Mouse (Mus musculus) liver, embryonic 15.5 days (tissue): ENCODE results near the gene Pknox1. TPM values are rescaled to one million over a fixed set of nuclear protein-coding genes. Genes with fewer than 3 reads are reported as not detected.

Experiments used
- ATAC-seq: fragments of 200-750 bp; cut with Nextera tagmentation; 2 replicates; pipeline ENCODE4 v1.8.0; 2017; ENCODE audit warnings: moderate number of reproducible peaks, mild to moderate bottlenecking, moderate library complexity; ENCODE audit not compliant: insufficient read depth
- H3K27ac ChIP-seq: fragments of 300-500 bp; sonication (generic); replicated peaks from 2 replicates; pipeline ENCODE4 v1.5.1; 2015; ENCODE audit warnings: mild to moderate bottlenecking, inconsistent platforms
- H3K27me3 ChIP-seq: fragments of 300-500 bp; sonication (generic); 2 replicates; pipeline ENCODE4 v1.6.1; 2015; ENCODE audit warnings: mild to moderate bottlenecking, inconsistent platforms
- H3K36me3 ChIP-seq: fragments of 300-500 bp; sonication (generic); replicated peaks from 2 replicates; pipeline ENCODE4 v1.6.1; 2015; ENCODE audit warnings: moderate library complexity, mild to moderate bottlenecking, inconsistent platforms
- H3K4me1 ChIP-seq: fragments of 300-500 bp; sonication (generic); replicated peaks from 2 replicates; pipeline ENCODE4 v1.6.1; 2015; ENCODE audit warnings: inconsistent platforms
- H3K4me2 ChIP-seq: fragments of 300-500 bp; sonication (generic); 2 replicates; pipeline ENCODE4 v1.6.1; 2015; ENCODE audit warnings: moderate library complexity, mild to moderate bottlenecking, inconsistent platforms
- H3K4me3 ChIP-seq: fragments of 300-500 bp; sonication (generic); replicated peaks from 2 replicates; pipeline ENCODE4 v1.5.1; 2015; ENCODE audit warnings: mild to moderate bottlenecking, inconsistent platforms
- H3K9ac ChIP-seq: fragments of 300-500 bp; sonication (generic); 2 replicates; pipeline ENCODE4 v1.6.1; 2015; ENCODE audit warnings: moderate library complexity, mild to moderate bottlenecking, inconsistent platforms
- H3K9me3 ChIP-seq: fragments of 300-500 bp; sonication (generic); replicated peaks from 2 replicates; pipeline ENCODE4 v1.6.1; 2016; ENCODE audit warnings: inconsistent platforms
- WGBS: fragments of 180-500 bp; shearing (Covaris S2); methylation state at CpG from one replicate; pipeline ENCODE4 v1.1.7; 2015; ENCODE audit warnings: mixed read lengths; ENCODE audit not compliant: insufficient replicate concordance; 5-methylcytosine and 5-hydroxymethylcytosine counted together
- polyA plus RNA-seq: library from polyadenylated mRNA; unstranded; fragments of >200 nt; fragmentation: Nextera tagmentation; extraction: Ambion mirVana; gene quantifications from 2 replicates; pipeline ENCODE4 v1.2.1, GENCODE M21; 2015

Pknox1 gene
- polyA plus RNA-seq, 1 experiment from 2014 or later: 10.1 TPM

DNA sequence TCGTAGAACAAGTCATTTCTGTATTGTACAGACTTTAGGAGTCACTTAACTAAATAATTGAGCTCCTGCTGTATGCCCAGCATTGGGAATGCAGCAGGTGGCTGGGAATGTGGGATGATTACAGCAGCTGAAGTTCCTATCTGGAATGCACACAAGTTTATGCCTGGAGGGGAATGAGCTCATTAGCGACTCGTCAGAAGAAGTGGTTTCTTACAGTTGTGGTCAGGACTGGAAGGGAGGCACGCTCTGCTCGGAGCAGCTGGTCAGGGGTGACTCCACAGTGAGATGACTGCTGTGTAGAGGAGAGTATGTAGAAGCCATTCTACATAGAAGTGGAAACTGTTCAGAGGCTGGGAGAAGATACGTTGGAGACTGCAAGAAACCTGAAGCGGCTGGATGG is 10.1 kb downstream of the Pknox1 start:
- no peak overlapping the region for H3K4me2 ChIP-seq
- H3K27me3 ChIP-seq: no peaks in the 10 kb centered on the region
- H3K4me1 ChIP-seq: peaks cover 4% of the 10 kb centered on the region; the same call in 1 of the 2 replicates
- no peaks in the 10 kb centered on the region for H3K9me3 ChIP-seq
- 44% methylated on average over 7 of the region's 7 CpGs for WGBS
- H3K27ac ChIP-seq: no peak overlapping the region
- H3K9ac ChIP-seq: no peak overlapping the region
- no peak overlapping the region for H3K4me3 ChIP-seq
- ATAC-seq: no peak
- no peaks in the 10 kb centered on the region for H3K36me3 ChIP-seq

DNA sequence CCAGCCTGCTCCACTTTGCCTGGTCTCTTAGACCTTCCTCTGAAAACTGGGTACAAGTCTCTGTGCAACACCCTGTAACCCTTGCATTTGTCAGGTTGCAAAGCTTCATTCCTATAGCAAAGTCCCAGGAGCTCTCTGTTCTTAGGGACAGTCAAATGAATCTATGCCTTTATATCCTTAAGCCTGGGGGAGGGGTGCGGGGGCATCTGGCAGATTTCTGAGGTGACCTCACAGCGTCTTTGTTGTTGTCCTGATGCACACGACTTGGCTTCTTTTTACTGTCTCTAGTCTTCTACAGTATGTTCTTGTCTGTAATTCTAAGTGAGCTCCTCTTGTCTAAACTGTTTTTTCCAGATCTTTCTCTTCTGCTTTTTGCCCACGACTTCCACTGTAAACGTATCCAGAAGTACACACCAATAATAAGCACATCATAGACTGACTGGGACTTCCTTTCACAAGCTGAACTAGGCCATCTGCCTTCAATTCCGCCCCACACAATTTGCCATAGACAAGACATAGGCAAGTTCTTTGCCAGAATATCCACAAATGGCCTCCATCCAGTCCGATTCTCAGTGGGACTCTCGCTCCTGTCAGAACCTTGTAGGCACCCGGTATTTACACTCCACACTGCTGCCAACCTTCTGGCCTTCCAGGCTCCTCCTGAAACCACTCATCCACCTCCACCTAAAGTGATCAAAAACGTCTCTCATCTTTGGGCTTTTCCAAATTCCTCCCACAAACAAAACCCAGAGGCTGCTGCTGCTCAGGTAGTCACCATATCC is 12.1 kb downstream of the Pknox1 start:
- H3K36me3 ChIP-seq: no peaks in the 10 kb centered on the region
- no peak overlapping the region for H3K4me2 ChIP-seq
- no peaks in the 10 kb centered on the region for H3K9me3 ChIP-seq
- H3K27ac ChIP-seq: no peak overlapping the region
- H3K27me3 ChIP-seq: no peaks in the 10 kb centered on the region
- no peak overlapping the region for H3K9ac ChIP-seq
- ATAC-seq: no peak
- H3K4me1 ChIP-seq: no peaks in the 10 kb centered on the region
- H3K4me3 ChIP-seq: no peak overlapping the region
- 64% methylated on average over 10 of the region's 10 CpGs for whole genome bisulfite sequencing

DNA sequence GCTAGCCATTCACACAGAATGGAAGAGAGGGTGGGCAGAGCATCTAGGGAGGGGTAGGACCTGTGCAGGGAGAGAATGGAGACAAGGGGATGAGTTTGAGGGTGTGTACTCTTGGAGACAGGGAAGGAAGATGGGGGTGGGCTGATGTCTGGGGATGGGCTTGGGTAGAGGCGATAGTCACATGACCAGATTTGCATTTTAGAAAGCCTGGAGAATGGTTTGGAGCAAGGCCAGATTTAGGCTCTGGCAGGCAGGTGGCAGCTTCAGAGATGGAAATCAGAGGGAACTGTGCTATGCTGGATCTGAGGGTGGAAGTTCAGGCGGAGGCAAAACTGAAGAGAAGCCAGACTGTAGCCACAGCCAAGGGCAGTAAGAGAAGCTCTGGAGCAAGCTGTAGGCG is 15.8 kb downstream of the Pknox1 start:
- Histone ChIP-seq H3K9me3 (no peaks in the 10 kb centered on the region), H3K4me2 (no peak overlapping the region), H3K4me1 (no peaks in the 10 kb centered on the region), H3K9ac (no peak overlapping the region), H3K36me3 (peaks cover 8% of the 10 kb centered on the region; the same call in 1 of the 2 replicates), H3K27ac (no peak overlapping the region), H3K4me3 (no peak overlapping the region), H3K27me3 (no peaks in the 10 kb centered on the region)
- no peak for ATAC-seq
- WGBS: 59% methylated on average over 3 of the region's 3 CpGs

GRCm38 (mm10) chr17:31583185-31583584 is 18.7 kb downstream of the Pknox1 start:
- WGBS: 77% methylated on average over 3 of the region's 3 CpGs
- Histone ChIP-seq H3K27ac (no peak overlapping the region), H3K4me1 (0 out of 2 replicates have a peak, but pooled peaks cover 12% of the 10 kb centered on the region), H3K9ac (no peak overlapping the region), H3K27me3 (no peaks in the 10 kb centered on the region), H3K4me3 (no peak overlapping the region), H3K9me3 (no peaks in the 10 kb centered on the region), H3K36me3 (peaks cover 8% of the 10 kb centered on the region; the same call in 1 of the 2 replicates), H3K4me2 (no peak overlapping the region)
- no peak for ATAC-seq

DNA sequence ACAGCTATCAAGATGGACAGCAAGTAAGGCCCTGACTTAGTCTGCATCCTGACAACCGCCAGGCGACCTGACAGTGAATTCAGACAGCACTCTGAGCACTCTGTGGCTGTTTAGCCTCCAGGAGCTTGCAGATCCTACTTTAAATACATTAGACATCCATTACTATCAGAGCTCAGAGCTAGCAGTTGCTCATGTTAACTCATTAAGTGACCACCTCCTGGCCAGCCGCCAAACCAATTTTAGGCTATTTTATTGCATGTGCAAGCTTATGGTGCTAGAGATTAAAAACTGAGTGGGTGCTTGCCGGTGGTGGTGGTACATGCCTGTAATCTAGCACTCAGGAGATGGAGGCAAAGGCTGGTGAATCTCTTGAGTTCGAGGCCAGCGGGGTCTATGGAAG is 19.2 kb downstream of the Pknox1 start:
- Histone ChIP-seq H3K27me3 (no peaks in the 10 kb centered on the region), H3K4me1 (0 out of 2 replicates have a peak, but pooled peaks cover 15% of the 10 kb centered on the region), H3K4me3 (no peak overlapping the region), H3K9ac (no peak overlapping the region), H3K36me3 (peaks cover 8% of the 10 kb centered on the region; the same call in 1 of the 2 replicates), H3K4me2 (no peak overlapping the region), H3K9me3 (no peaks in the 10 kb centered on the region), H3K27ac (no peak overlapping the region)
- 77% methylated on average over 6 of the region's 6 CpGs for WGBS
- ATAC-seq: no peak

DNA sequence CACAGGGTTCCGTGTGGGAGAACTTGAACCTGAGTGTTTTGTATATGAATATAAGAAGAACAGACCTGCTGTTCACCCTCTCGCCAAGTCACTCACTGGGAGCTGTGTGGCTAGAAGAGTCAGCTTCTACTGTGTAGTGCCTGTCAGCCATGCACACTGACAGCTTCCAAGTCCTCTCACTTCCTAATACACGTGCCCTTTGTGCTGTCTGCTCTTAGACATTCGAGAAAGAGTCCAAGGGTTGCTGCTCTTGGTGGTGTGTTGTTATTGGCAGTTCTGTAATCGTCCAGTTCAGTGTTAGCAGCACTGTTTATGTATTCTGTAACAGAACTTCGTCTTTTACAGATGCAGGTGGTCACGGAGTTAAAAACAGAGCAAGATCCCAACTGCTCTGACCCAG is 23.6 kb downstream of the Pknox1 start:
- no peak for ATAC-seq
- WGBS: 61% methylated on average over 7 of the region's 7 CpGs
- no peak overlapping the region for H3K9ac ChIP-seq
- H3K9me3 ChIP-seq: no peaks in the 10 kb centered on the region
- no peaks in the 10 kb centered on the region for H3K27me3 ChIP-seq
- H3K27ac ChIP-seq: no peak overlapping the region
- H3K4me1 ChIP-seq: 0 out of 2 replicates have a peak, but pooled peaks cover 15% of the 10 kb centered on the region
- no peak overlapping the region for H3K4me2 ChIP-seq
- H3K4me3 ChIP-seq: no peak overlapping the region
- H3K36me3 ChIP-seq: peaks cover 30% of the 10 kb centered on the region

DNA sequence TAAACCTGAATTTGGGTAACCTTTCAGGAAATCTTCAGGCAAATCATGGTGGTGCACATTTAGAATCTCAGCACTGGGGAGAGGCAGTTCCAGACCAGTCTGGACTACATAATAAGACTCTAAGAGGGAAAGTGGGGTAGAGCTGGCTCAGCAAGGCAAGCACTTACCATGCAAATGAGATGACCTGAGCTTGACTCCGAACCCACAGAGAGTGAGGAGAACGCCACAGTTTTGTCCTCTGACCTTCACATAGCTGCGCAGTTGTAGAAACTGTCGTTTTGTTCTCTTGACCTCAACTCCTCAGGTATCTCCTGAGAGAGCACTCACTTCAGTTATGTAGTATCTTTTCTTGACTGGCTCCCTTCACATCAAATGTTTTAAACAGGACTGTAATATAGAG is 24.2 kb downstream of the Pknox1 start:
- Histone ChIP-seq H3K36me3 (peaks cover 30% of the 10 kb centered on the region), H3K9ac (no peak overlapping the region), H3K27ac (no peak overlapping the region), H3K4me3 (no peak overlapping the region), H3K4me1 (0 out of 2 replicates have a peak, but pooled peaks cover 15% of the 10 kb centered on the region), H3K9me3 (no peaks in the 10 kb centered on the region), H3K4me2 (no peak overlapping the region), H3K27me3 (no peaks in the 10 kb centered on the region)
- WGBS: 80% methylated on average over 4 of the region's 4 CpGs
- ATAC-seq: no peak

- Histone ChIP-seq H3K4me3 (no peak overlapping the region), H3K27me3 (no peaks in the 10 kb centered on the region), H3K4me1 (0 out of 2 replicates have a peak, but pooled peaks cover 13% of the 10 kb centered on the region), H3K4me2 (no peak overlapping the region), H3K36me3 (peaks cover 28% of the 10 kb centered on the region), H3K27ac (no peak overlapping the region), H3K9ac (no peak overlapping the region), H3K9me3 (no peaks in the 10 kb centered on the region)
- no peak for ATAC-seq
- 85% methylated on average over 11 of the region's 11 CpGs for WGBS
Observed at GRCm38 (mm10) chr17:31590846-31591245, 26.3 kb downstream of the Pknox1 start.

- H3K27ac ChIP-seq: no peak overlapping the region; the same call in 1 of the 2 replicates
- no peak overlapping the region for H3K4me3 ChIP-seq
- 39% methylated on average over 7 of the region's 7 CpGs for WGBS
- H3K9me3 ChIP-seq: no peaks in the 10 kb centered on the region
- no peaks in the 10 kb centered on the region for H3K4me1 ChIP-seq
- H3K27me3 ChIP-seq: no peaks in the 10 kb centered on the region
- ATAC-seq: no peak; the same call in 1 of the 2 replicates
- H3K36me3 ChIP-seq: peaks cover 38% of the 10 kb centered on the region
- H3K4me2 ChIP-seq: no peak overlapping the region
- H3K9ac ChIP-seq: no peak overlapping the region
Observed at GRCm38 (mm10) chr17:31594590-31594989, 30.1 kb downstream of the Pknox1 start.

- H3K4me1 ChIP-seq: no peaks in the 10 kb centered on the region
- no peaks in the 10 kb centered on the region for H3K27me3 ChIP-seq
- no peak overlapping the region for H3K4me2 ChIP-seq
- 71% methylated on average over 5 of the region's 5 CpGs for WGBS
- ATAC-seq: no peak
- no peak overlapping the region for H3K4me3 ChIP-seq
- no peak overlapping the region for H3K9ac ChIP-seq
- H3K36me3 ChIP-seq: peaks cover 37% of the 10 kb centered on the region
- H3K27ac ChIP-seq: no peak overlapping the region
- H3K9me3 ChIP-seq: no peaks in the 10 kb centered on the region
Observed at GRCm38 (mm10) chr17:31595077-31595476, 30.5 kb downstream of the Pknox1 start.

- ATAC-seq: no peak
- Histone ChIP-seq H3K27me3 (no peaks in the 10 kb centered on the region), H3K27ac (no peak overlapping the region), H3K9me3 (no peaks in the 10 kb centered on the region), H3K36me3 (peaks cover 35% of the 10 kb centered on the region), H3K9ac (no peak overlapping the region), H3K4me2 (no peak overlapping the region), H3K4me3 (no peak overlapping the region), H3K4me1 (no peaks in the 10 kb centered on the region)
- WGBS: 79% methylated on average over 9 of the region's 9 CpGs
Observed at GRCm38 (mm10) chr17:31597957-31598356, 33.4 kb downstream of the Pknox1 start.
